Mouse (Mus musculus) kidney, postnatal 36 days (tissue): Measurements from ENCODE around the gene Tmem131.

Source experiments
- DNase-seq, 2 experiments: peaks; one replicate each; pipeline ENCODE4 v3.0.0; 2021 to 2022; ENCODE audit warnings: mixed read lengths in 2 of 2

Gene Tmem131

DNA sequence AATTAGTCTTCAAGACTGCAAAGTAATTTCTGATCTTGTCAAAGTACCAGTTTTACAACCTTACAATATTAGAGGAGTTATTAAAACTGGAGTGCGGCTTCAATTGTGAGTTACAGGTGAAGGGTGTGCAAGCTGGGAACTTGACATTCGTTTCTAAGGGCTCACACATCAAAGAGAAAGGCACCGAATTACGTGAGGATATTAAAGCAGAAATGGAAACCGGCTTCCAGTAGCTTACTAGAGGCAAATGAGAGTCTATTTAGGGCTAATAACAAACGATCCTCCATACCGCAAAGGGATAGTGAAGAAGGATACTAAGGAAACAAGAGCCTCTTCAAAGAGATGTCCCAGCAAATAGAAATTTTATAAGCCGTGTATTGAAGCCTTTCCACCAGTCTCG, 5.1 kb downstream of the Tmem131 start:
- DNase-seq, result no peak

DNA sequence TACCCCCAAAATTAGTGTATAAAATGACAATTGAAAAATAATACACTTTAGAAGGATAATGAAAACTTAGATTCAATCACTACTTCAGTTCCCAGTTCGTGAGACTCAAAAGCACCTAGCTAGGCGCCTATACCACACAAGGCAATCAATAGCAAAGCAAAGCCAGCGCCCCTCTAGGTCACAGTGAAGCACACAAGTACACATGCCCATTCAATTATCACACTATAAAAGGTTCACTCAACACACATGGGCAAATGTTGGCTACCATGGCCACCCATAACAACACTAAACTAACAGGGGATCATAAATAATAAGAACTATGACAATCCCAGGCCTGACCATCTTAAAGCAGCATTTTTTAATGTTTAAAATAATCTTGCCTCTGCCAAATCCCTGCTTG, 5.8 kb downstream of the Tmem131 start:
- DNase-seq, result no peak

DNA sequence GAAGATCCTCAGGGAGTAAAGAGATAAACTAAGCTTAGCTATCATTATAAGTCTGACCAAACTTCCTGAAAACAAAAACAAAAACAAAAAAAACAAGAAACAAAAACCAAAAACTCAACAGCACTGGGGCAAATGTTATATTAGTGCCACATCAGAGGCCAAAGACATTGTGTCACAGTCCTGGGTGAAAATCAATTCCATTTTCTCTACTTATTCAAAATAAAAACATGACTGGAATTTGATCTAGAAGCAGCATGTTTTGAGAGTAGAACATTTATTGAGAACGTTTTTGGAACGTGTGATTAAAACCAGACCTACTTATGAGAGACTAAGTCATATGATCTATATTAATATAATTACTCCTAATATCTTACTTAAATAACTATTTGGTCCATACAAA, 6.5 kb downstream of the Tmem131 start:
- DNase-seq, result no peak

DNA sequence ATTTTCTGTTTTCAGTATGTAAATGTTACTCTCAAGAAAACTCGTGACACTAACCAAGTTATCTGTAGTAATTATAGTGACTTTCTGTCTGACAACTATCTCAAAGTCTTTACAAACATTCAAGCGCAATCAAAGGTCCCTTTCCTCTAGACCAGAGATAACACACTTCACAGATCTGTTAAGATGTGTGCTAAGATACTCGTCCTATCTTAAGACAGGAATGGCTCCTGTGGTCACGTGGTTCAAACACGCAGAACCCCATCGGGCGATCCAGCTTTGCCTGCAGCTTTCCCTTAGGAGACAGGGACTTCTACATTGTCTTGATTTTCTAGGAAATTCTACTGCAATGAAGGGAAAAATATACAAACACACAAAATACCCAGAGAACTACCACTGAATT, 6.9 kb downstream of the Tmem131 start:
- no peak for DNase-seq

DNA sequence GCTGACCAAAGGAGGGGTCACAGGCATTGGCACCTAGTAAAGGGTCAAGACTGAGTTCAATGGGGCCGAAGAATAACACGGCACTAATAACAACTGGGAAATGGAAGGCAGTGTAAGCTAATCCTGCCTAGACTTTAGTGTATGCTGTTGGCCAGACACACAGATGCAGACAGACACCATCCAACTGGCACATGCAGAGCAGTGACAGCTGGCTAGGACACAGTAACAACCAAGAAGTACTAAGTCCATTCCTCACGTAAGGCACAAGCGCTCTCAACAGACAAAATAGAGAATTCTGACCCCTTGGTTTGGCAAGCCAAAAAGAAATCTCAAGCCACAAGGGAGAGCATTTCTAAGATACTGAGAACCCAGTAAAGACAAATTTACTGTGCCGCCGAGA, 8.7 kb downstream of the Tmem131 start:
- DNase-seq, result no peak

DNA sequence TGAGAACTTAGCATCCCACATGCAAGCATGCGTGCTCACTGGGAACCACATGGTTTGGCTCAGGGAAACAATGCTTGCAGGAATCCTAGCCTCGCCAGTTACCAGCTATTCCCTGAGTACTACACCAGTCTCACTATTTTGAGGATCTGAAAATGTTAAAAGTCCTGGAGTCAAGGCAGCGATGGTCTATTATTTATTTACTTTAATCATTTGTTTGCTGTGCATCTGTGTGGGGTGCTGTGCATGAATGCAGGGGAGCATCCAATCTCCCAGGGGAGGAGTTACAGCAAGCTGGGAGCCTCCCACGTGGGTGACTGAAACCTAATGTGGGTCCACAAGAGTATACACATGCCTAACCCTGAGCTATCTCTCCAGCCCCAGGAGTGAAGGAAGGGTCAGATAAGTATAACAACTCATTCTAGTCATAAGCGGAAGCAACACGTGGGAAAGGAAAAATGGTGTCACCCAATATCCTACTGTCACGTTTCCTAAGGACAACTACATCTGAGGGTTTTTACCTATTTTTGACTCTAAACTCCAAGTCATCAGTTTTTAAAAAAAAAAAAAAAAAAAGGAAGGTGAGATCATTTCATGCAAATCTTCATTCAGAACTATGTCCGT, 9.4 kb downstream of the Tmem131 start:
- DNase-seq, result no peak

DNA sequence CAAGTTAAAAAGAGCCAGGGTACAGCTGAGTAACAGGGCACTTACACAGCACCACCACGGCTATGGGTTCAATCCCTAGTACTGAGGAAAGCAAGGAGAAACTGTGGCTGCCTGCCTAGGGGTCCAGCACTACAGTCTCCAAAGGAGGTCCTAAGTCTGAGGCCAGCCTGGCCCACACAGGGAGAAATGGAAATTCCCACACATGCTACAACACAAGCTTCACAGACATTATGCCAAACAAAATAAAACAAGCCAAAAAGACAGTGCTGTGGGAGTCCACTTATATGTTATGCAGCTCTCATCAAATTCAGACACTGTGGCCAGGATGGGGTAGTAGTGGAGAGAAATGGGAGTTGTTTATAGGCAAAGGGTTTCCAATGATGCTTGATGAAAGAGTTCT, 11.2 kb downstream of the Tmem131 start:
- DNase-seq, result no peak

DNA sequence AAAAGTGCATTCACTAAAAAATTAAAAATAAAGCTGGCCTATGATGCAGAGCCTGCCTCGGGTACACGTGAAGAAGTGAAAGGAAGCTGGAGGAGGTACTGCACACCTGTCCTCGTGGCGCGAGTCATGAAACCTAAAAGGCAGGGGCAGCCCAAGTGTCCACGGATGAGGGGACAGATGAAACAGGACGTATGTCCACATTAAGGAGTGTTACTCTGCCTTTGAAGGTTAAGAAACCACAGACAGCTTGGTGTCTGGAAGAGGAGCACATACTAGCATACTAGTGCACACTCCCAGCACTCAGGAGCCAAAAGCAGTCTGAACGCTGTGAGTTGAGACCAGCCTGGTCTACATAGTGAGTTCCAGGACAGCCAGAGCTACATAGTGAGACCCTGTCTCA, 12.6 kb downstream of the Tmem131 start:
- DNase-seq, result no peak

DNA sequence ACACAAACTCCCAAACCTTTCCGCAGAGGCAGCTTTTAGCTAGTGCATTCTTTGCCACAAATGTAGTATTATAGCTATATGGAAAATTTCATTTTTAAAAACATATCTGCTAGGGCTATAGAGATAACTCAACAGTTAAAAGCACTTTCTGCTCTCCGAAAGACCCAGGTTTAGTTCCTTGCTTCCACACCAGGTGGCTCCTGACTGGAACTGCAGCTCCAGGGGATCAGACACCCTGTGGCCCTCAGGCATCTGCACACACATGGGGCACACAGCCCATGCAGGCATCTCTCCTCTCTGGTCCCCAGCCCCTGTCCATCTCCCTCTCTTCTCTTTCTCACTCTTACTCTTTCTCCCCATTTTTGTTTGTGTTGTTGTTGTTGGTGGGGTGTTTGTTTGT, 13.5 kb downstream of the Tmem131 start:
- no peak for DNase-seq

DNA sequence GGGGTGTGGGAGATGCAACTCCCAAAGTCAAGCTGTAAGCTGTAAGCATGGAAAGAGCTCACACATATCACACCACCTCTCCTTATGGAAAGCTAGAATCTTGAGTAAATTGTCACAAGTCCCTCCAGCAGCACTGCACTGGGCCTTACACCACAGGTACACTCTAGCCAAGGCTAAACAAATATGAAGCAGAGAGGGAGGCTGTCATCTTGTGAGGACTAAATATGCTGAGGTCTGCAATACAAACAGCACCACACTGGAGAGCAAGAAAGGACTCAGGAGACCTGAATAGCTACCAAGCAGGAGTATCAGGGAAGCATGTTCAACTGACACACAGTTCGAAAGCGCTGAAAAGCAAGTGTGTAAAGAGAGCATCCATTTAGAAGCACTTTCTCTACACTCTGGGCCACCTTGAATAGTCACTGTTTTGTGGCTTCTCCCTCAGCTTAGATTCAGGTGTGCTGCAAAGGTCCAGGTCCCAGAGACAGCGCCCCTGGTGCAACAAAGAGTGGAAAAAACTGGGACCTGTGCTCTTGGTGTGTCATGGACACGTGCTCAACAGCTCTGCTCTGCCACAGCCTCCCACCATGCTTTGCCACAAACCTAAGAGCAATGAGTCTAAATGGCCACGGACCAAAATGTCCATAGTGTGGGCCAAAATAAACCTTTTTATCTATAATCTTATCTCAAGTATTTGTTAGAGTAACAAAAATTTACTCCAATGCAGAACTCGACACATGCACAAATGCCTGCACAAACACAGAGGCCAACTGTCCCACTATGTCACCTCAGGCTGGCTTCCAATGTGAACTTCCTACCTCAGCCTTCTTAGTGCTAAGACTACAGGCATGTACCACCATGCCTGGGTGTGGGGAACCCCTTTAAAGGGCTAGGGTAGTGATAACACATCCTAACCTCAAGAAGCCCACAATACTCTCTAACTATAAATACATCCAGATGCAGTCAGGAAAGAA, 14.8 kb downstream of the Tmem131 start:
- DNase-seq, result no peak

DNA sequence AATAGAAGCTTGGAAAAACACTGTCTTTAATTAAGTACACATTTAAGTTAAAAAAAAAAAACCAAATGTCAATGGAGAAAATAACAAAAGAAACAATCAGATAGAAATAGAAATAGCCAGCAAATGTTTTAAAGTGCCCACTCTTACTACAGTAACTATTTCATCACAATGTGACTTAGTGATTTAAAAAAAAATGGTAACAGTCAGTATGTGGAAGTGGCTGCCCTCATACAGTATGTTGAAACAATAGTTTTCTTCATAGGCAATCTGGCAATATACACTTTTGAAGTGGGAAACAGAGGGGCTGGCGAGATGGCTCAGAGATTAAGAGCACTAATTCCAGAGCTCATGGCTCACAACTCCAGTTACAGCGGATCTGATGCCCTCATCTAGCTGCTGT, 15.9 kb downstream of the Tmem131 start:
- DNase-seq, result no peak

DNA sequence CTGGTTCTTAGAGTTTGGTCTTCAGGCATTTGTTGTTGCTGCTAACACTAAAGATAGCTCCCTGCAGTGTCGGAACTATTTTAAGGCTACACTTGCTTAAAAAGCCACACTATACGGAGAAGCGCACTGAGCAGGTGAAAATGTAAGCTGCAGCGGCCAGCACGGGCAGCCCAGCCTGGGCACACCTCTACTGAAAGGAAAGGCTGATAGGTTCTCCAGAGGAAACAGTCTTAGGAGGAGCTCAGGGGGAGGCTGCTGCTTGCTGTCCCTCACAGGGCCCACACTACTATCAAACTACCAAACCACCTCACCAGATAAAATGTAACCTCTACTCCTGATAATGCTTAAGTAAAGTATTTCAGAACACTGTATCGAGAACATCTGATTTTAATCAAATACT, 16.7 kb downstream of the Tmem131 start:
- no peak for DNase-seq

DNA sequence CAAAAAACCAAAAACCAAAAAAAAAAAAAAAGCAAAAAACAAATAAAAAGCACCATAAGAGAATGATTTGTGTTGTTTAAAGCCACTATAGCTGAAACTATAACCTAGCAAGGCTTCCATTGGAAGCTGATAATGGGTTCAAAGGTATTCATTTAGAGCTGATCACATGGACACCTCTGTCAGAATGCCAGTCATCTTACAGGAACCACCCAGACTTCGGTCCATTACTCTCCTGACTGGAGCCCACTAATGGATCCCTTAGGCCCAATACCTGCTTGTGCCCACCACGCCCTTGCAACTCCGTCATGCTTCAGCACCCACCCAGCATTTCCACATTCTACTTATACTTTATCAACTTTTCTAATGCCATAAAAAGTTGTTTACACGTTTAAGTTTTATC, 17.2 kb downstream of the Tmem131 start:
- DNase-seq, result no peak

DNA sequence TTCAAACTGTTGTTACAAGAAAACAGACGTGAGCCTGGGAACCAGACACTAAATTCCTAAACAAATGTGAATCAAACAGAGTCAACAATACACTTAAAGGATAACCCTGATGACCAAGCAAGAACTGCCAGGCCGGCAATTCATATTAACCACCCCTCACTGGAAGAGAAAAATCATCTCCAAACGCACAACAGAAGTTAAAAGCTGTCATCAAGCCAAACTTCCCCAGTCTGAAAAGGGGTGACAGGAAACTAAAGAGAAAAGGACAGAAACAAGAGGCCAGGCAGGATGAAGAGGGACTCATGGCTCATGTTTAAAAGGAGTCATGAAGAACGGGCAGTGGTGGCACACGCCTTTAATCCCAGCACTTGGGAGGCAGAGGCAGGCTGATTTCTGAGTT, 17.7 kb downstream of the Tmem131 start:
- DNase-seq, result no peak

DNA sequence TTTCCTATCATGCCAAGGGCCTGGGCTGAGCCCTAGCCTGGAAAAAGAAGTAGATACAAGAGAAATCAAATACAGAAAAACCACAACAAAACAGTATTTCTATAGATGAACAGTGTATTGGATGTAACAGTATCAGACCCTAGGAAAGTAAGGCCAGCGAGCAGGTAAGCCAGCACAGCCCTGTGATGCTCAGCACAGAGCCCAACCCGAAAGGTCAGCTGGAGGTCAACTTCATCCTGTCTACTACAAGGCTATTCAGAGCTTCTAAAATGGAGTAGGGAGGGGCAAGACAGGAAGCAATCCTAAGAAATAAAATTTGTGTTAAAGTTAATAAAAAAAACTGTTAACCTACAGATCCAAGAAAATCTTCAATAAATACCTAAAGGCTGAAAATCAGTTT, 18.6 kb downstream of the Tmem131 start:
- peak in 1 of 2 experiments; percentile 29 for DNase-seq

DNA sequence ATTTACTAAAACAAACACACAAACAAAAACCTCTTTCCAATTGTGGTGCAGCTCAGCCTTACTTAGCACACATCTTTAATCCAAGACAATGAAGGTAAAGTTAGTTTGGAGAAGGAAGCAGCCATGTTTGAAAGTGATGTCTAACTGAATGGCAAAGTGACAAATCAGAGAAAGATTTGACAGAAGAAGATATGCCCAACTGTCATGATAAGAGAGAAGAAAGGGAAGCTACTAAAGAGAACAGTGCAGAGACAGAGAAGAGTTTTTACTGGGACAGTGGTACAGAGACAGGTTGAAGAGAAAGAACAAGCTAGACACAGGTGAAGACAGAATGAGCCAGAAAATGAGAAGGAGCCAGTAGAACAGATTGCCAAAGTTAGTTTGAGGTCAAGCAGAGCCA, 19.6 kb downstream of the Tmem131 start:
- DNase-seq, result no peak

DNA sequence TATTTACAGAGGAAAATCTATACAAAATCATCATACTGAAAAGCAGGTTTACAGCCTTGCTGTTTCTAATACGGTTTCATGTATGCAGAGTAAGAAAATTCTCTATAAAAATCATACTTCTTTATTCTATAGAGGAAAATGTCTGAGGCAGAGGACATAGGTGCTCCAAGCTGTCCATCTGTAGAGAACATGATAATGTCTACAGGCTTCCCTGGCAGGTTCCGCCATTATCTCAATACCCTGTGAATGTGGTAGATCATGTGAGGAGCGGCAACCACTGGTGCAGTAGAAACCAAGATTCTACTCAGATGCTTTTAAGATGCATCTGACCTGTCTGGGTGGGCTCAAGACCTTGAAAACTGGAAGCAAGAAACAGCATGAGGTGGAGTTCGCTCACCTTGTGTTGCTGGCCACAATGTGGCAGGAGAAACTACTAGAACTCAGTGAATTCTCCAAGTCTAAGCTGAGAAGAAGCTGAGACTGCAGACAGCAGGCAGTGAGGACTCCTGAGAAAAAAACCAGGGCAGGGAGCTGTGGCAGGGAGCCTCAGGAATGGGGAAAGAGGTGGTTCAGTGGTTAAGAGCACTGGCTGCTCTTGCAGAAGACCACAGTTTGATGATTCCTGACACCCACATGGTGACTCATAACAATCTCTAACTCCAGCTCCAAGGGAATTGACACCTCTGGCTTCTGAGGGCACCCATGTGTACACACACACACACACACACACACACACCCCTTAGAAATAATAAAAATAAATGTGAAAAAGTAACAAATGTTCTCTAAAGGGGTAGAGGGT, 20.6 kb downstream of the Tmem131 start:
- DNase-seq, result no peak

DNA sequence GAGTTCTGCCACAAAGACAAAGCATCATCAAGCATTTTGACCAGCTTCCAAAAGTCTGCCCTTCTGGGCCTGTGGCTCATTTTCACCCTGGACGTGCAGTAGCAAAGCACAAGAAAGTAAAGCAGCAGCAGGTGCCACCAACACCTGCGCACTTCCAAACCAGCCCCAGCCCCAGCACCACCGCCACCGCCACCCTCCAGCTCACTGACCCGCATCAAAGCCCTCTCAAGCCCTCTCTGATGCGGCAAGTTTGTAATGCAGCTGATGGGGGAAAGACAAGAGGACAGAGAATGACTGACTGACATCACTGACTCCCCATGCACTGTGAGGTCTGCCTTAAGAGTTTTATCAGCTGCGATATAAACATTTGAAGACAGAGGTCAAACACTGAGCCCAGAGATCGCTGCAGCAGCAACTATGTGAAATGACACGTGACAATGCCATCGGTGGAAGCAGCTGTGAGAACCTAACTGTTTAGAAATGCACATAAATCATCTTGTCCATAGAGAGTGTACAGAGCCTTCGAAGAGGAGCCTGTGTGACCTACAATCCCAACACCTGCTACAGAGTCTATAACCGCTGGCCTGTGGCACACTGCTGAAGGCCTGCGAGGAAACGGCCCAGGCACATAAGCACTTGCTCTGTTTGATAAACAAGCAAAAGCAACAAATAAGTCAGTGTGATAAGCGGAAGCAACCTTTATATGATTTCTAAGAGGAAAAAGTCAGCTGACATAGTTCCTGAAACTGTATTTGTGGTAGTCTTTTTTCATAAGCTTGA, 21.7 kb downstream of the Tmem131 start:
- no peak for DNase-seq

DNA sequence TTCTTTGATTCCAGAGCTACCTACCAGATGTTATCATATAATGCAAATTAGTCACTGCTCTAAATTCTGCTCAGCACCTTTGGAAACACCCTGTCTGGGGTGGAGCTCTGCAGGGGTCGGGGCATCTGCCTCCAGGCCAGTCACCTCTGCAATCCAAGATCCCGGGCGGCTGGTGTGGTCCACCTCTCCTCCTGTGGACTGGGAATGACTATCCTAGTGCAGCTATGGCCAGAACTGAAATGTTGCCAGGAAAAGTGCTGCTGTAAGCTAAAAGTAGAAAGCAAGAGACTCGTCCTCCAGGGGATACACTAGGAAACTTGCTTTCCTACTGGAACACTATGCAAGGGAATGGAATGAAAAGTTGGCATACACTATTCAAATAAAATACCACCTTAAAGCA, 22.7 kb downstream of the Tmem131 start:
- peak; percentile 70 to 78 for DNase-seq

DNA sequence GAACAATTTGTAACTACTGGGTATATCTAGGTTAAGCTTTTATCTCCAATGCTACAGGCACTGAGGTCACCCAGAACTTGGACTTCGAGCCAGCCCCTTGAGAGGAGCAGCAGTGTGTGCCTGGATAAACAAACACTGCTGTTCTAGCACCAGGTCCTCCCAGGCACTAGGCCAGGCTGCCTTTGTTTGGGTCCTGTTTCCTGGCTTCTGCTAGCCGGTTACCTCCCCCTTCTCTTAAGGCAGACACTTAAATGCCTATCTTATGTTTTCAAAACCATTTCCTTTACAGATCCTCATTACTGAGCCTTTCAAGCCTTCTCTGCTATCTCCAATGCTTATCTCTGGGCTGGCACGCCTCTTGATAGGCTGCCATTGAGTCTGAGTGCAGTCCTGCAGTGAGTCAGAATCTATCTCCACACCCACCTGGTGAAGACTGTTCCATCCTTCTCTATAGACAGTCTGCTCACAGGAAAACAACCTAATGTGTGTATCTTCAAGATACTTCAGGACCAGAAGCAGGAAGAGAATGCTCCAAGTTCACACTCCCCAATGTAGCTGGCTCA, 23.2 kb downstream of the Tmem131 start:
- DNase-seq, result peak; percentile 75 to 77

DNA sequence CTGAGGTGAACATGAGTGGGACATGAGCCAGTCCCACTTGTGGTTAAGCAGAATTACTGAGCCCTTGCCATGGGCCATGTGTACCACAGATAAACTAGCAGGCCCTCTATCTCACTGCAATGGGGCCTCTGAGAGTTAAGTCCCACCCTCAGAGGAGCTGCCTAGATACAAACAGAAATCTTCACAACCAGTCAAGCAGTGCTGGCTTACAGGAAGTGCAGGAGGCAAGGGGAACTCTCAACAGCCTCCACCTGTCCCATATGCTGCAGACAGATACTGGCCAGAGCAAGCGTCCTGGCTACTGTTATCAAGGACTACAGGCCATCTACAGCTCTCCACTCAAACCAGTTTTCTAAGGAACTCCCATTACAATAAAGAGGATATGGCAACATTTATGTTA, 23.7 kb downstream of the Tmem131 start:
- no peak for DNase-seq

DNA sequence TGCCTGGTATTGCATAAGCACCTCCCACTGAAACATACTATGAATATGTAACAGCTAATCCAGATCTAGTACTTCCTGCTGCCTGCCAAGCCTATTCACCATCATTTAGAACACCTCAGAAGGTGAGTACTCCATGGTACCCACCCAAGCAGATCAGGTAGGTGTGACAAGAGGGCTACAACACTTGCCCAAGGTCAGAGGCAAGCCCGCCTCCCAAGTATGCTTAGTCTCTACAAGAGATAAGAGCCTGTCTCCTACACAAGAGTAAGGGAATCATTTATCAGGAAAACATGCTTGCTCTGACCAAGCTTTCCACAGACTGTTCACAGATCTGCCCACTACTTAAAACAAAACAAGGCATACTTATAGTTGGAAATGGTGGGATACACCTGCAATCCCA, 26.0 kb downstream of the Tmem131 start:
- no peak for DNase-seq

DNA sequence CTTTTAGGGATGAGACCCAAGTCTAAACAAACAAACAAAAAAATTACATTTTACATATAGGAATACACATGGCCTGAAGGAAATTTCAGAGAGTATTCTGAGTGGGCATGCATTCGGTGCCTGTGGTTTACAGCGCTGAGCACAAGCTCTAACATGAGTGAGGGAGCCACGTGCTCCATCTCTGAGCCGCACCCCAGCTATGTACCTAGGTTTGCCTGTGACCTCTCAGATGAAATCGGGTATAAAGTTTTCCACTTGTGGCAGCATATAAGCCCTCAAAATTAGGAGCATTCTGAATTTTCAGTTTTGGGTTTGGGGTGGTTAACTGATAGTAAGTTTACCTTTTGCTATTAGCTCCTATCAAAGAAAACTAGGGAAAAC, 28.3 kb downstream of the Tmem131 start:
- no peak for DNase-seq
